8 mouse cellular contexts compared by ENCODE assay signal in genomic region chr14:76533170-76533815, GRCm38 (mm10). TPM values are rescaled to one million over a fixed set of nuclear protein-coding genes. Genes with fewer than 3 reads are reported as not detected.
DNase-seq lines count a peak whose midpoint lies in the region; ATAC-seq lines count a peak whose summit lies in the region.

No protein-coding gene starts in this region.

- H3K4me2 ChIP-seq in limb, embryonic 12.5 days, result peak overlapping the region; percentile 51
- H3K4me2 ChIP-seq in neural tube, embryonic 12.5 days (replicated peaks), result peak overlapping the region; percentile 55

- no peaks in the 10 kb centered on the region for H3K9me3 ChIP-seq in limb, embryonic 12.5 days
- no peaks in the 10 kb centered on the region for H3K9me3 ChIP-seq in neural tube, embryonic 12.5 days

- 0 out of 2 replicates have a peak overlapping the region, but pooled peaks have one; percentile 34 for H3K9ac ChIP-seq in limb, embryonic 12.5 days (replicated peaks)
- H3K9ac ChIP-seq in neural tube, embryonic 12.5 days, result 0 out of 2 replicates have a peak overlapping the region, but pooled peaks have one; percentile 18

- peak; percentile 16 for DNase-seq in thymus, postnatal 14 days
- no peak for DNase-seq in thymus, postnatal 36 days
- peak; percentile 63 for DNase-seq in forelimb bud, embryonic 11.5 days (ENCODE audit: low read depth, low spot score)
- DNase-seq in right cerebral cortex, adult 18-20 months, result no peak
- DNase-seq in gastrocnemius, adult 18-20 months (ENCODE audit: low spot score), result no peak
- DNase-seq in frontal cortex, postnatal 14 days (ENCODE audit: low spot score in 2 of 2), result no peak

- H3K27ac ChIP-seq in limb, embryonic 12.5 days, result peak overlapping the region; percentile 78
- H3K27ac ChIP-seq in neural tube, embryonic 12.5 days, result peak overlapping the region; percentile 6

- no peaks in the 10 kb centered on the region for H3K27me3 ChIP-seq in limb, embryonic 12.5 days
- H3K27me3 ChIP-seq in neural tube, embryonic 12.5 days (replicated peaks), result no peaks in the 10 kb centered on the region

- no peak for ATAC-seq in limb, embryonic 12.5 days (ENCODE audit: insufficient number of reproducible peaks, insufficient read depth, low FRiP score, low TSS enrichment, low read depth)
- ATAC-seq in neural tube, embryonic 12.5 days (ENCODE audit: low FRiP score, low read depth), result peak; percentile 56

- no peaks in the 10 kb centered on the region for H3K36me3 ChIP-seq in limb, embryonic 12.5 days
- H3K36me3 ChIP-seq in neural tube, embryonic 12.5 days, result no peaks in the 10 kb centered on the region

- peak overlapping the region; percentile 18 for H3K4me3 ChIP-seq in limb, embryonic 12.5 days (replicated peaks)
- H3K4me3 ChIP-seq in neural tube, embryonic 12.5 days, result peak overlapping the region; percentile 9; the same call in 1 of the 2 replicates

- H3K4me1 ChIP-seq in limb, embryonic 12.5 days (replicated peaks), result peaks cover 64% of the 10 kb centered on the region
- H3K4me1 ChIP-seq in neural tube, embryonic 12.5 days, result peaks cover 21% of the 10 kb centered on the region

- 7% methylated on average over 10 of the region's 10 CpGs for WGBS in limb, embryonic 12.5 days
- 18% methylated on average over 10 of the region's 10 CpGs for WGBS in neural tube, embryonic 12.5 days

RNA-seq across cellular contexts. Expression of gene Serp2, which starts 23.4 kb away (rescaled TPM):
- 15.5 and 16.2 TPM in 2 replicates for polyA plus RNA-seq in limb, embryonic 12.5 days (2016; fragmentation: Nextera tagmentation; extraction: Ambion mirVana)
- 69.9 and 73.5 TPM in 2 replicates for polyA plus RNA-seq in neural tube, embryonic 12.5 days (2016; fragmentation: Nextera tagmentation; extraction: Ambion mirVana)
- under 1 TPM in 1 of 2 experiments, not detected in 1; 0.45 TPM for total RNA-seq in gastrocnemius, adult 18-20 months (2021)

Comparison
In these comparisons a context has a peak if more than half of its experiments do, and no peak if none do; other contexts are left out.
1. DNase-seq: peak in thymus, postnatal 14 days (single experiment) and forelimb bud, embryonic 11.5 days (single experiment); none in thymus, postnatal 36 days (0 of 2), right cerebral cortex, adult 18-20 months (single experiment), gastrocnemius, adult 18-20 months (single experiment) and frontal cortex, postnatal 14 days (0 of 2).